Mouse (Mus musculus) heart, postnatal 0 days (tissue): ENCODE results near the gene Acsm2.

Source experiments
- CTCF ChIP-seq: IDR thresholded peaks from 2 replicates; pipeline ENCODE4 v1.5.1; 2016; ENCODE audit warnings: antibody characterized with exemption, control low read depth, low read depth
- EP300 ChIP-seq: IDR thresholded peaks from 2 replicates; pipeline ENCODE4 v1.6.1; 2016; ENCODE audit warnings: antibody characterized with exemption, low read depth

DNA sequence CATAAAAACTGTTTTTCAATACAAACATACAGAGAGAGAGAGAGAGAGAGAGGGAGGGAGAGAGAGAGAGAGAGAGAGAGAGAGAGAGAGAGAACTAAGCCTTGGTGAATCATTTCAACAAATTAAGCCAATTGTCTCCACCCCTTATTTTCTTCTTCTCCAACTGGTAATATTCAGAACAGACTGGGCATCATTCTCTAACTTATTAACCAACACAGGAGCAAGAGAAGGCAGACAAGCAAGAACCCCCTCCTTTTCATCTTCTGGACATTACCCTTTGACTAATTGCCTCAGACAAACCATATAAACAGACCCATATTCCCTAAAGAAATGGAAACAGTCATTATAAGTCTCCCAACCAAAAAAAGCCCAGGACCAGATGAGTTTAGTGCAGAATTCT lies 84.6 kb downstream of the Acsm2 start:
- no peak for TF ChIP-seq CTCF
- TF ChIP-seq EP300 = no peak
